Mouse (Mus musculus) left cerebral cortex, postnatal 4 days (tissue): ENCODE data around the gene Dlg2. TPM values are rescaled to one million over a fixed set of nuclear protein-coding genes. Genes with fewer than 3 reads are reported as not detected.

Experiments used
- DNase-seq: peaks from one replicate; pipeline ENCODE4 v3.0.0-alpha.2; 2022
- intact Hi-C: fragments of 180-260 bp; cut with DNase I; formaldehyde crosslinking; loops from one replicate; pipeline ENCODE4 v1.15.1; 2025
- total RNA-seq, 2 experiments: library from RNA; stranded (reverse); gene quantifications; 2 replicates each; pipeline ENCODE4 v1.2.3; 2021

The Dlg2 gene
- total RNA-seq, 2 experiments from 2014 or later = 316 to 332 TPM

GRCm38 (mm10) chr7:92463080-92463877, 1986.8 kb downstream of the Dlg2 start:
- intact Hi-C loops = no loop called here
- no peak for DNase-seq

GRCm38 (mm10) chr7:92464290-92464689, 1987.8 kb downstream of the Dlg2 start:
- DNase-seq = no peak
- intact Hi-C loops = no loop called here

- no peak for DNase-seq
- intact Hi-C loops = no loop called here
Measured at GRCm38 (mm10) chr7:92479143-92479542, 2002.7 kb downstream of the Dlg2 start.

- intact Hi-C loops = no loop called here
- DNase-seq = no peak
Measured at GRCm38 (mm10) chr7:92479748-92480147, 2003.3 kb downstream of the Dlg2 start.

GRCm38 (mm10) chr7:92483346-92483745, 2006.9 kb downstream of the Dlg2 start:
- intact Hi-C loops = no loop called here
- no peak for DNase-seq

GRCm38 (mm10) chr7:92485881-92486710, 2009.6 kb downstream of the Dlg2 start:
- no peak for DNase-seq
- intact Hi-C loops = no loop called here

- no peak for DNase-seq
- intact Hi-C loops = no loop called here
Measured at GRCm38 (mm10) chr7:92486878-92487277, 2010.4 kb downstream of the Dlg2 start.

GRCm38 (mm10) chr7:92492262-92492661, 2015.8 kb downstream of the Dlg2 start:
- no peak for DNase-seq
- intact Hi-C loops = no loop called here

- no peak for DNase-seq
- intact Hi-C loops = no loop called here
Measured at GRCm38 (mm10) chr7:92493521-92493920, 2017.0 kb downstream of the Dlg2 start.

Other genes with a start within 250 kb of the Dlg2 start
- not detected for gene Ccdc83, start 210.9 kb upstream of the Dlg2 start, total RNA-seq
- 10 to 100 TPM; 22.8 to 23.5 TPM for gene Sytl2, start 174.4 kb upstream of the Dlg2 start, total RNA-seq
- gene Ccdc89, start 50.1 kb upstream of the Dlg2 start, total RNA-seq = under 1 TPM; 0.54 to 0.77 TPM
- 10 to 100 TPM; 81.0 to 85.7 TPM for gene Crebzf, start 33.9 kb upstream of the Dlg2 start, total RNA-seq
- gene Tmem126a, start 19.4 kb upstream of the Dlg2 start, total RNA-seq = 10 to 100 TPM; 43.1 to 45.4 TPM
- 10 to 100 TPM; 13.4 TPM for gene Tmem126b, start 671 bp upstream of the Dlg2 start, total RNA-seq